Mouse (Mus musculus): ENCODE results near the gene Gm11627.
"Not testable (repeated sequence)": the region's sequence is repeated elsewhere in the genome, so short reads cannot be mapped to it uniquely, and the experiment has no call there.

Gene Gm11627

DNA sequence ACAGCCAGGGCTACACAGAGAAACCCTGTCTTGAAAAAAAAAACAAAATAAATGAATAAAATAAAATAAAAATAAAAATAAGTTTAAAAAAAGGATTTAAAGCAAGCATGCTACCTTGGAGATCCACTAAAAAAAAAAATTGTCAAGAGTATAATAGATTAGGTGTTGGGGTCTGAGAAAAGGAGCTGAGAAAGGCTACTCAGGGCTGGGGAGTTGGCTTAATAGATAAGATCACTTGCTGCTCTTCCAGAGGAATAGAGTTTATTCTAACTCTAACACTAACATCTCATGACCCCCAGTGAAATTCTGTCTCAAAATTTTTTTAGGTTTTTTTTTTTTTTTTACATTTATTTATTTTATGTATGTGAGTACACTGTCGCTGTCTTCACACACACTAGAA lies 13.0 kb downstream of the Gm11627 start:
- ATAC-seq (ENCODE audit: insufficient number of reproducible peaks, low FRiP score, low TSS enrichment): no peak

DNA sequence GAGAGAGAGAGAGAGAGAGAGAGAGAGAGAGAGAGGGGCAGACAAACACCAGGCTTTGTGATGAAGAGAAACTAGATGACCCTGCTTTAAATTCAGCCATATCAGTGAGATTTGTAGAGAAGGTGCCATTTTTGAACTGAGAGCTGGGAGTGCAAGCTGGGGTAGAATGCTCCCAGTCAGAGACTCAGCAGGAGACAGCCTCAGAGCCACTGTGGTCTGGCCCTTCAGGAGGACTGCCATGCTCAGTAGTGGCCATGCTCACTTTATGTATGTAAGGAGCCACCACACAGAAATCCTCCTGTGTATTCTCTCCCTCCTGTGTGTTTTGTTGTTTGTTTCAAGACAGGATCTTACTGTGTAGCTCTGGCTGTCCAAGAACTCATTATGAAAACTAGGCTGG lies 13.5 kb downstream of the Gm11627 start:
- ATAC-seq (ENCODE audit: insufficient number of reproducible peaks, low FRiP score, low TSS enrichment): no peak

DNA sequence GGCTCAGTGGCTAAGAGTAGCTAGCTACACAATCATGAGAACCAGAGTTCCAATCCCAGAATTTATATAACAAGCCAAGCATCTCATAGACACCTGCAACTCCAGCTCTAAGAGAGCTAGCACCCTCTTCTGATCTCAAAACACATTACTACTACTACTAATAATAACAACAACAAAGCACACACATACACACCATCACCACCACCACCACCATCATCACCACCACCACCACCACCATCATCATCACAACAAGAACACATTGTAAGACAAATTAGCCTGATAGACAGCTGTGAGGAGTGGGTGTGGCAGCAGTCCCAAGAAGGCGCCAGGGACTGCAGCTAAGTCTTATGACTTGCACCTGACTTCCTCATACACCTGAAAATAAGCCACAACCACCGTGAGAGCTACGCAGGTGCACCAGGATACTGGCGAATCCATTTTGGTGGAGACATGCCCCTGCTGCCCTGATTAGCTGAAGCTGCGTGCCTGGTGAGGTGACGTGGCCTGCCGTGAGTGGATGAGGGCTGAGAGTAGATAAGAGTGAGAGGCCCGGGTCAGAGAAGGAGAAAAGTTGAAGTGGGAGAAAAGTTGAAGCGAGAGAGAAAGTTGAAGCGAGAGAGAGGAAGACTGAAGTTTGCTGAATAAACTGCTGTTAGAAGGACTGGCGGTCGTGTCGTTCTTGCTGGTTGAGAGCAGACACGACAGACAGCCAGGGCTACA lies 14.1 kb downstream of the Gm11627 start:
- ATAC-seq (ENCODE audit: insufficient number of reproducible peaks, low FRiP score, low TSS enrichment): not testable (repeated sequence)

DNA sequence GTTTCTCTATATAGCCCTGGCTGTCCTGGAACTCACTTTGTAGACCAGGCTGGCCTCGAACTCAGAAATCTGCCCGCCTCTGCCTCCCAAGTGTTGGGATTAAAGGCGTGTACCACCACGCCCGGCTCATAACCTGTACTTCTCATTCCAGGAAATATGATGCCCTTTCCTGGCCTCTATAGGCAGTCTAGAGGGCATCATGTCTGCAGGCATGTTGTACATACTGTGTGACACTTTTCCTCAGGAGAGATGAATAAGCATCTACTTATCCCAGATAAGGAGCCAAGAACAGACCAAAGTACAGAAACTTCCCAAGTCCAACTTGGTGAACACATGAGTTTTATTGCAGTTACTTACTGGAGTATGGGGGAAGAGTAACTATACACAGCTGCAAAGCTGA lies 20.6 kb downstream of the Gm11627 start:
- ATAC-seq (ENCODE audit: insufficient number of reproducible peaks, low FRiP score, low TSS enrichment): no peak

DNA sequence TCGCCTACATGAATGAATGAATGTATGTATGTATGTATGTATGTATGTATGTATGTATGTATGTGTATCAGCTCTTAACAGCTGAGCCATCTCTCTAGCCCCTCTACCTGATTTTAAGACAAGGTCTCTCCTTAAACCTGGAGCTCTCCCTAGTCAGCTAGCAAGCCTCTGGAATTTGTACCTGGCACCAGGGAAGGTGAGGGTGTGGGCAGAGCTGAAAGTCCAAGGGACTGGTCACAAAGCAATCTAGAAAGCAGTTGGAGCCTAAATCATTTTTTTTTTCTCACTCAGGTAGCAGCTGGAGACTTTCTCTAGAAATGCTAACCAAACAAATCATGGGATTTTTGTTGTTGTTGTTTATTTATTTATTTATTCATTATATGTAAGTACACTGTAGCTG lies 21.9 kb downstream of the Gm11627 start:
- no peak for ATAC-seq (ENCODE audit: insufficient number of reproducible peaks, low FRiP score, low TSS enrichment)

DNA sequence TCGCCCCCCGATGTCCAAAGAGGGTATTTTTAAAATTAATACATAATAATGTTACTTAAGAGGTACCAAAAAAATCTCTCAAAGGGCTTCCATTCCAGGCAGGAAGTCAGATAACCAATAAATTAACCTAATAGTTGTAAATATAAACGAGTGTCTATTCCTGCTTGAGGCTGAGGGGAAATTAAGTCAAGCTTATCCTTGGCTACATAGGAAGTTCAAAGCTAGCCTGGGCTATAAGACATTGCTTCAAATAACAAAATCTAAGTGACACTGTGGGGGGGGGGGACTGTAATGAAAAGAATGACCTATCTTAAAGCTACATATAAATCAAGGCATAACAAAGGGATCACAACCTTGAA lies 22.6 kb downstream of the Gm11627 start:
- ATAC-seq (ENCODE audit: insufficient number of reproducible peaks, low FRiP score, low TSS enrichment): no peak

DNA sequence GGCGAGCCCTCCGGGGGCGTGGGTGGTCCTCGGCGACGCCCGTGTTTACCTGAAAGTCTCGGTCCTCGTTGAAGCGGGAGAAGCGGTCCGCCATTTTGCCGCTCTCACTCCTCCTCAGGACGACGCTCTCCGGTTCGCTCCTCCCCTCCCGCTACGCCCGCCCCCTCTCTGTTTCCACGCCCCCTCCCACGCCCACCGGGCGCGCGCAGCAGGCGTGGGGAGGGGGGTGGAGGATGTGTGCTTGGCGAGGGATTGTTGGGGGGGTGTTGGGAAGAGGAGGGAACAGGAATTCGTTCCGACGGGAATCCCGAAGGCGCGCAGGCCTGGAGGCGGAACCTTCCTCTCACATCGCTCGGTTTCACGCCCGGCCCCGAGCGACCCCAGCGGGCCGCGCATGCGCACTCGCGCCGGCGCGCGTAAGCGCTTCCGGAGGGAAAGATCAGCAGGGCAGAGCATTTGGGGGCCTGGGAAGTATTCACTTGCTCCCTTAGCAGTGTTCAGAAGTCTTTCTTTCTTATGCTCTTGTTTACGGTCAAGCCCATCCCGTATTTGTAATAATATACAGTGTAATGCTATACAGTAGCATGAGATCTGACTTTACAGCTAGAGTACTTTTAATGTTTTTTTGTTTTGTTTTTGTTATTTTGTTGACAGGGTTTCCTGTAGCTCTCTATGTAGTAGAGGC lies 23.1 kb downstream of the Gm11627 start, which contains the start of gene Gpatch8:
Gene Gpatch8 (minus strand): TSS at position 362 of the 685 bp plus-strand sequence.
- ATAC-seq (ENCODE audit: insufficient number of reproducible peaks, low FRiP score, low TSS enrichment): peak; percentile 86; the same call in 1 of the 2 replicates

DNA sequence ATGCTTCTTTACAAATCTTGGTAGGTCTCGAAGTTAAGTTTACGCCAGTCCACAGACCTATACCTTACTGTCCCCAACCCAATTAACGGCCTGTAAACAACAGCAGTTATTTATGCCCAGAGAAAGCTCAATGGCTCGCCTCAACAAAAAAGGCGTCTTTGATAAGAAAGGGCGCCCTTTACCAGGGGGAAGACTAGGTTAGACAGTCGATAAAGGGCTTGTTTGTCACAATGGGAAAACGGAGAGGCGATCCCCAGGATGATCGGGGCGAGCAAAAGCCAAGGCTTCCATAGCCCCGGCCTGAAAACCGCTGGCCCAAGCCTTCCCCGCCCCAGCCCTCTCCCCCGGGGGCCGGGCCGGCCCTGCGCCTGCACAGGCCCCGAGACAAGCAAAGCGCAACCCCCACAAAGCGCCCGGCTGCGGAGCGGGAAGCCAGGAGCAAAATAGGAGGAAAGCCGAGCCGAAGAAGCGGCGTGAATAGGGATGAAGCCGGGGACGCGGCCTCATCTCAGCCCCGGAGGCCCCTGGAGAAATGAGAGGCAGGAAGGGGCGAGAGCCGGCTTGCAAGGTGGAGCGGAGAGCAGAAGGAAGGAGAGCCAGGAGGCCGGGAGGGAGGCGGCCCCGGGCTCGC lies 23.7 kb downstream of the Gm11627 start:
- ATAC-seq (ENCODE audit: insufficient number of reproducible peaks, low FRiP score, low TSS enrichment): peak; percentile 52; the same call in 1 of the 2 replicates

DNA sequence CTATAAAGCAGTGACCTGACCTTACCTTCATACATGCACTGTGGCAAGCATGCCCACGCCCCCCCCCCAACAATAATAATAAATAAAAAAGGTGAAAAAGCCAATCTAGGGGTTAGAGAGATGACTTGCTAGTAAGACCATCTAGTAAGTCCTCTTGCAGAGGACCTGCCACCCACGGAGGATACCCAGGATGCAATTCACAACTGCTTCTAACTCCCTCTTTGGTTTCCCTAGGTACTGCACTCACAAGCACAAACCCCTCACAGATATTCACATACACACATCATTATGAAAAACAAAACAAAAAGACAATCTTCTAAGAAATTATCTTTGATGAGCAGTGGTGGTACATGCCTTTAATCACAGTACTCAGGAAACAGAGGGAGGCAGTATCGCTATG lies 27.2 kb downstream of the Gm11627 start:
- no peak for ATAC-seq (ENCODE audit: insufficient number of reproducible peaks, low FRiP score, low TSS enrichment)

DNA sequence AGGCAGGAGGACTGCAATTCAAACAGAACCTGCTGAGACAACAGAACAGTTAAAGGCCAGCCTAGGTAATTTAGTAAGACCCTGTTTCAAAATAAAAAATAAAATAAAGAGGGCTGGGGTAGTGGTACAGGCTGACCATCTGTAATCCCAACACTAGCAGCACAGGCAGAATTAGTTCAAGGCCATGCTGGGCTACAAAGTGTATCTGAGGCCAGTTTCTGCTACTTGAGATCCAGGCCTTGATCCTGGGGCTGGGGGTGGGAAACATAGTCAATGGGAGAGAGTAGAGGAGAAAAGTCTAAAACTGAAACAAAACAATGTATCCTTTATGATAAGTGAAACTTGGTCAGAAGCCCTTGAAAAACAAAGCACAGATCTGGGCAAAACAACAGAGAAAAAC lies 28.1 kb downstream of the Gm11627 start:
- ATAC-seq (ENCODE audit: insufficient number of reproducible peaks, low FRiP score, low TSS enrichment): no peak

DNA sequence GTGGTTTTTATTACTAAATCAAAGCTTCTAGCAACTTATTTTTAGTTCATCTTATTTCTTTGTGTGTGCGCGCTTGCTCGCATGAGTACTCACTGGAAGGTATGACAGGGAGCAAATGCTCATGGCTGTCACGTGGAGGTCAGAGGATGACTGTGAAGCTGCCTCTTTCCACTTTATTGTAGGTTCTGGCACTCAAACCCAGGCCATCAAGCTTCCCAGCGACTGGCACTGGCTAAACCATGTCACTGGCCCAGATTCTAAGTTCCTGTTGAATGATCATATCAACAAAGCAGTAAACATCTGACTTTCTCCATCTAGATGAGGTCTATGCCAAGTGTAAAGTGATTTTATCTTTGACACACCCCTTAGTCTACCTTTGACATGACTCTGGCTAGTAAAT lies 37.8 kb downstream of the Gm11627 start:
- no peak for ATAC-seq (ENCODE audit: insufficient number of reproducible peaks, low FRiP score, low TSS enrichment)

DNA sequence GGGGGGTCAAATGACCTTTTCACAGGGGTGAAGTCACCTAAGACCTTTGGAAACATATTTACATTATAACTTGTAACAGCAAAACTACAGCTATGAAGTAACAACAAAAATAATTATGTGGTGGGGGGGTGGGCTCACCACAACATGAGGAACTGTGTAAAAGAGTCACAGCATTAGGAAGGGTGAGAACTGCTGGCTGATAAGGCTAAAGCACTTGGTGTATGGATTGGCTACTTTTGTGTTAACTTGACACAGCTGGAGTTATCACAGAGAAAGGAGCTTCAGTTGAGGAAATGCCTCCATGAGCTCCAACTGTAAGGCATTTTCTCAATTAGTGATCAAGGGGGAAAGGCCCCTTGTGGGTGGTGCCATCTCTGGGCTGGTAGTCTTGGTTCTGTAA lies 39.0 kb downstream of the Gm11627 start:
- not testable (repeated sequence) for ATAC-seq (ENCODE audit: insufficient number of reproducible peaks, low FRiP score, low TSS enrichment)

DNA sequence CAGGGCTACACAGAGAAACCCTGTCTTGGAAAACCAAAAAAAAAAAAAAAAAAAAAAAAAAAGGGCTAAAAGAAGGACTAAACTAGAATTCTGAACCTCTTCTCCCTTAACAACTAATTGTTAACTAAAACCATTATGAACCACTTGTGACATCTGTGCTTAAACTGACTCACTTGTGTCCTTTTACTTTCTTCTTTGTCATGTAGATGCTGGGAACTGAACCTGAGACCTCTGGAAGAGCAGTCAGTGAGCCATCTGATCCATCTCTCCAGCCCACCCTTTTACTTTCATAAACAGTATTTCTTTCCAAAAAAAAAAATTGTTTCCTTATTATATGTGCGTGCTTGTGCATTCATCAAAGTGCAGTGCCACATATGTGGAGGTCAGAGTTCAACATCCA lies 39.6 kb downstream of the Gm11627 start:
- ATAC-seq (ENCODE audit: insufficient number of reproducible peaks, low FRiP score, low TSS enrichment): no peak

DNA sequence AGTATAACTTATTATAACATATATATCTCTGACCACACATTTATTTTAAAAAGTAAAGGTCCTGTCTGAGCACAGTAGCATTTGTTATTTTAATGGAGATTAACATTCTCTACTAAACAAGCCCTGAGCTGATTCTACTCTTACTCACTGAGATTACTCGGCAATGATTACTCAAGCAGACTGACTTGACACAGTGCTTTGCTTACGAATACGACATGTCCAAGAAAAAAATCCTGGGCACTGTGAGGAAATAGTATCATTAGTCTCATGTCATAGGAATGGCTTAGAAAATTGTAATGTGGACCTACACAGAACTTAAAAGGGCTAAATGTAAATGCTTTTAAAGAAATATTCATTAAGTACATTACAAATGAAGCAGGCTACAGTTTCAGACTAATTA lies 43.1 kb downstream of the Gm11627 start:
- no peak for ATAC-seq (ENCODE audit: insufficient number of reproducible peaks, low FRiP score, low TSS enrichment)

DNA sequence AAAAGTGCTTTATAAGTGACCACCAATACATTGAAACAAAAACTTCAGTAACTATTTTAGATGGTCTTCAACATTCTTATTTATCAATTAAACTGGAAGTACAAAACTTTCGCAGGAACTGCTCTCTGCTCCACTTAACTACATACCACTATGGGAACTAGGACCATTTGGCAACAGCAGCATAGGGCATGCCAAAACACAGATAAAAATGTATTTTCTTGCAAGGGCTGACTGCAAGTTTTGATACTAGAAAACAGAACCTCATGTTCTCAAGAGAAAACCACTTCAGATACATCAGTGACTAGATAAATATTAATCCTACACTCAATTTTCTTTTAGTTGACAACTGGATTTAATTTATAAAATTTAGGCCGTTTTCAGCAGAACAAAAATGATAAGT lies 45.2 kb downstream of the Gm11627 start:
- ATAC-seq (ENCODE audit: insufficient number of reproducible peaks, low FRiP score, low TSS enrichment): no peak

DNA sequence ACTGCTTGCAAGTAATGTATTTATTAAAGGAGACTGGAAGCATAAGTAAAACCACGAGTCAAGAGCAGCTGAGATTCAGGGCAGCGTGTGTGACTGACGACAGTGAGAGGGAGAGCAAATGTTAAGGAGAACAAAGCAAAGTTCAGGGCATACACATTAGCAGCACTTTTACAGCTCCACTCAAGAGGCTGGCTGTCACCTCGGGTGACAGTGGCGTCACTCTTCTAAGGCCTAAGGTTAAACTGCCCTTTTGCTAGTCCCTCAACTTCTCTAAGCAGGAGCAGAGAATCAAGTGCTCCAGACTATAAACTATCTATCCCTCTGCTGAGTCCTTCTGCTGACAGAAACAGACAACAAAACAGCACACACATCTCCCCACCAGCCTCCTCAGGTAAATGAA lies 47.8 kb downstream of the Gm11627 start:
- no peak for ATAC-seq (ENCODE audit: insufficient number of reproducible peaks, low FRiP score, low TSS enrichment)
